Mouse (Mus musculus) gastrocnemius, postnatal 25 days (tissue): ENCODE results near the gene Serpina3i. TPM values are rescaled to one million over a fixed set of nuclear protein-coding genes. Genes with fewer than 3 reads are reported as not detected.

Experiments
- DNase-seq: peaks from one replicate; pipeline ENCODE4 v3.0.0; 2022
- total RNA-seq, 2 experiments: library from RNA; stranded (reverse); gene quantifications; 1 replicate in 1 of 2; 2 replicates in 1 of 2; pipeline ENCODE4 v1.2.3; 2021

Serpina3i gene
- total RNA-seq, 2 experiments from 2014 or later = not detected

DNA sequence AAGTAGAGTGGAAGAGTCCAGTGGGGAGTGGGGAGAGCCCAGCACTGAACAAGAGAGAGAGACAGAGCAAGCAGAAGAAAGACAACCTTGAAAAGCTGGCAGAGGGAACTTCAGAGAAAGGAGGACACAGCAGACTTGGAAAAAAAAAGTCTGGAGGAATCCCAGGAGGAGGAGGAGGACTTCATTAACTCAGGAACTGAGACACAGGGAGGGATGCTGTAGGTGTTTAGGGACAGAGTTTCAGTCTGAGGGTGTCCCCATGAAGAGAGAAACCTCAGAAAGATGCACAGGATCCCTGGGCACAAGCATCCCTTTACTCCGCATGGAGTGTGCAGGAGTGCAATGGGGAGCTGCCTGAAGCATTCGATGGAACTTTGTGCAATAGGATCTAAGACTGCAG is 35.1 kb downstream of the Serpina3i start:
- no peak for DNase-seq

GRCm38 (mm10) chr12:104305991-104306390 is 43.1 kb downstream of the Serpina3i start:
- DNase-seq = no peak

GRCm38 (mm10) chr12:104314253-104314652 is 51.3 kb downstream of the Serpina3i start, which contains the start of gene Serpina3j:
Serpina3j (plus strand) TSS chr12:104314553.
- no peak for DNase-seq

Other genes starting within 250 kb of the Serpina3i start
- not detected for gene Serpina9, start 249.4 kb upstream of the Serpina3i start, total RNA-seq
- gene Serpina12, start 218.7 kb upstream of the Serpina3i start, total RNA-seq = not detected
- gene Serpina5, start 162.0 kb upstream of the Serpina3i start, total RNA-seq = not detected
- gene Serpina3a, start 150.4 kb upstream of the Serpina3i start, total RNA-seq = not detected
- gene Serpina3b, start 135.1 kb upstream of the Serpina3i start, total RNA-seq = not detected
- 1 to 10 TPM in 1 of 2 experiments, under 1 TPM in 1; 0.72 to 6.2 TPM for gene Serpina3c, start 109.3 kb upstream of the Serpina3i start, total RNA-seq
- not detected for gene Serpina3f, start 48.6 kb upstream of the Serpina3i start, total RNA-seq
- gene Serpina3g, start 26.9 kb upstream of the Serpina3i start, total RNA-seq = not detected
- gene Serpina3j, start 51.4 kb downstream of the Serpina3i start, total RNA-seq = not detected
- gene Serpina3k, start 75.4 kb downstream of the Serpina3i start, total RNA-seq = under 1 TPM; 0.13 to 0.62 TPM
- gene Serpina3m, start 75.4 kb downstream of the Serpina3i start, total RNA-seq = under 1 TPM in 1 of 2 experiments, not detected in 1; 0.59 TPM
- 10 to 100 TPM in 1 of 2 experiments, 1 to 10 TPM in 1; 2.4 to 14.9 TPM for gene Serpina3n, start 143.6 kb downstream of the Serpina3i start, total RNA-seq
- under 1 TPM in 1 of 2 experiments, not detected in 1; 0.20 TPM for gene Gsc, start 210.2 kb downstream of the Serpina3i start, total RNA-seq